Mouse (Mus musculus): ENCODE results near the gene Ankrd55.

- TF ChIP-seq CTCF (IDR thresholded peaks at IDR 0.05; ENCODE audit: control insufficient read depth, insufficient read depth, insufficient read length) (no peak), MAX (IDR thresholded peaks at IDR 0.05) (no peak)
Observed at GRCm38 (mm10) chr13:112346031-112346430, 57.8 kb downstream of the Ankrd55 start.
